Mouse (Mus musculus) heart, adult 2 months (tissue): ENCODE measurements around the gene Sod3.

Source experiments
- CTCF ChIP-seq: fragments of 200-600 bp; IDR thresholded peaks from 2 replicates; pipeline ENCODE4 v1.8.1; 2022; ENCODE audit warnings: antibody characterized with exemption, mild to moderate bottlenecking, moderate library complexity
- EP300 ChIP-seq: fragments of 200-500 bp; IDR thresholded peaks from 2 replicates; pipeline ENCODE4 v1.6.1; 2011; ENCODE audit warnings: low read depth, low read length, control low read depth; ENCODE audit not compliant: insufficient read depth
- POLR2A ChIP-seq: fragments of 200-500 bp; IDR thresholded peaks from 2 replicates; pipeline ENCODE4 v1.6.1; 2011; ENCODE audit warnings: mild to moderate bottlenecking, low read depth, low read length, control low read depth; ENCODE audit not compliant: insufficient read depth

- TF ChIP-seq CTCF (no peak), POLR2A (no peak), EP300 (no peak)
Observed at GRCm38 (mm10) chr5:52415917-52416316, 52.3 kb downstream of the Sod3 start.
